ENCODE assay signal across 13 mouse cellular contexts in the genomic region with DNA sequence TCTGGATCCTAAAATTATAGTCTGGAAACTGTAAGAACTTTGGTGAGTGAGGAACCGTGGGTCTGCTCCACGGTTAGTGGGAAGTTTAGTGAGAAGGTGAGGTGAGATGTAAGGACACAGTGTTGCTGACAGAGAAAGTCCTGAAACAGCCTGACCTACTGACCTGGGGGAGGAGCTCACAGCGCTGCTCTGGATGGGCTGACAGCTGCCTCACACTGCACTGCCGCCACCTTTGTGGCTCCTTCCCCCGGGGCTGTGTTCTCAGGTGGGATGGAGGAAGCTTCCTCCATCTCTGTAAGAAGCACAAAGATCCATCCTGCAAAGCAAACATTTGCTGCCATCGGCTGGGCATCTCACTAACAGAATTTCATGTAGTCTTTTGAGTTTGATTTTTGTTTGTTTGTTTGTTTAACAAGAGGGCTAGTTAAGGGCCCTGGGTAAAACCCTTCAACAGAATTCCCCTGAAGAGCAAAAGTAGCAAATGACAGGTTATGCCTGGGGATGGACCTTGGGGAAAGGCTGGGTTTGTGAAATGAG. TPM values are rescaled to one million over a fixed set of nuclear protein-coding genes. Genes with fewer than 3 reads are reported as not detected.
DNase-seq lines count a peak whose midpoint lies in the region; ATAC-seq lines count a peak whose summit lies in the region.
"Had no signal": no experiment of that assay in that cellular context is flagged by ENCODE, and none has a peak within 500 bp of the region (broad histone marks: within the 10 kb centered on the region; RNA-seq: fewer than 3 reads in every experiment).

No protein-coding gene starts in this region.

- peaks cover 15% of the 10 kb centered on the region for H3K4me1 ChIP-seq in heart, embryonic 13.5 days
- H3K4me1 ChIP-seq in lung, embryonic 15.5 days, result peaks cover 16% of the 10 kb centered on the region
- peaks cover 26% of the 10 kb centered on the region for H3K4me1 ChIP-seq in embryonic facial prominence, embryonic 14.5 days (ENCODE audit: control insufficient read depth, insufficient read depth, low read length)
- H3K4me1 ChIP-seq in neural tube, embryonic 13.5 days (replicated peaks), result peaks cover 23% of the 10 kb centered on the region
- H3K4me1 ChIP-seq: liver, embryonic 13.5 days had no signal

- no peak for DNase-seq in heart, postnatal 36 days
- DNase-seq in lung, postnatal 10 days, result no peak
- no peak for DNase-seq in embryonic facial prominence, embryonic 14.5 days (ENCODE audit: low spot score)
- no peak for DNase-seq in gastrocnemius, postnatal 25 days
- no peak for DNase-seq in left cerebral cortex, adult 18-20 months (ENCODE audit: low spot score in 2 of 2)
- DNase-seq: liver, embryonic 13.5 days; right cerebral cortex, postnatal 14 days; thymus, postnatal 4 days had no signal

- no peak for ATAC-seq in heart, embryonic 13.5 days (ENCODE audit: extremely low read depth, insufficient number of reproducible peaks, low FRiP score, low TSS enrichment)
- no peak for ATAC-seq in lung, embryonic 15.5 days (ENCODE audit: borderline replicate concordance, extremely low read depth, low FRiP score, low TSS enrichment)
- ATAC-seq in embryonic facial prominence, embryonic 14.5 days (ENCODE audit: low read depth), result no peak
- ATAC-seq in neural tube, embryonic 13.5 days (ENCODE audit: low read depth), result no peak

- peak overlapping the region; percentile 61 for H3K4me2 ChIP-seq in heart, embryonic 13.5 days
- H3K4me2 ChIP-seq in lung, embryonic 15.5 days, result peak overlapping the region; percentile 43
- peak overlapping the region; percentile 51; the same call in 1 of the 2 replicates for H3K4me2 ChIP-seq in embryonic facial prominence, embryonic 14.5 days (ENCODE audit: low read depth, low read length)
- peak overlapping the region; percentile 44; the same call in 1 of the 2 replicates for H3K4me2 ChIP-seq in neural tube, embryonic 13.5 days
- H3K4me2 ChIP-seq: liver, embryonic 13.5 days had no signal

- peak overlapping the region; percentile 28; the same call in 1 of the 2 replicates for H3K4me3 ChIP-seq in heart, embryonic 13.5 days
- no peak overlapping the region for H3K4me3 ChIP-seq in lung, embryonic 15.5 days
- H3K4me3 ChIP-seq in embryonic facial prominence, embryonic 14.5 days (ENCODE audit: low read depth, low read length), result peak overlapping the region; percentile 23; the same call in 1 of the 2 replicates
- H3K4me3 ChIP-seq in neural tube, embryonic 13.5 days, result no peak overlapping the region
- H3K4me3 ChIP-seq: liver, embryonic 13.5 days had no signal

- H3K9ac ChIP-seq in heart, embryonic 13.5 days, result peak overlapping the region; percentile 56; the same call in 1 of the 2 replicates
- H3K9ac ChIP-seq in lung, embryonic 15.5 days, result no peak overlapping the region
- no peak overlapping the region for H3K9ac ChIP-seq in embryonic facial prominence, embryonic 14.5 days (ENCODE audit: low read depth, low read length)
- 0 out of 2 replicates have a peak overlapping the region, but pooled peaks have one; percentile 58 for H3K9ac ChIP-seq in neural tube, embryonic 13.5 days
- H3K9ac ChIP-seq: liver, embryonic 13.5 days had no signal

- peaks cover 10% of the 10 kb centered on the region; the same call in 1 of the 2 replicates for H3K27me3 ChIP-seq in heart, embryonic 13.5 days (replicated peaks)
- no peaks in the 10 kb centered on the region for H3K27me3 ChIP-seq in lung, embryonic 15.5 days
- no peaks in the 10 kb centered on the region for H3K27me3 ChIP-seq in embryonic facial prominence, embryonic 14.5 days (replicated peaks; ENCODE audit: control insufficient read depth, insufficient read depth, low read length)
- no peaks in the 10 kb centered on the region for H3K27me3 ChIP-seq in neural tube, embryonic 13.5 days
- H3K27me3 ChIP-seq: liver, embryonic 13.5 days had no signal

- intact Hi-C loops in heart, postnatal 36 days (cut with DNase I), result no loop called here

- H3K36me3 ChIP-seq in heart, embryonic 13.5 days, result no peaks in the 10 kb centered on the region
- H3K36me3 ChIP-seq in lung, embryonic 15.5 days, result no peaks in the 10 kb centered on the region
- no peaks in the 10 kb centered on the region for H3K36me3 ChIP-seq in embryonic facial prominence, embryonic 14.5 days (ENCODE audit: control insufficient read depth, insufficient read depth, low read length)
- no peaks in the 10 kb centered on the region for H3K36me3 ChIP-seq in neural tube, embryonic 13.5 days
- H3K36me3 ChIP-seq: liver, embryonic 13.5 days had no signal

- WGBS in heart, embryonic 13.5 days, result 12% methylated on average over 6 of the region's 6 CpGs
- 9% methylated on average over 6 of the region's 6 CpGs for WGBS in lung, embryonic 15.5 days
- 4% methylated on average over 6 of the region's 6 CpGs for WGBS in embryonic facial prominence, embryonic 14.5 days
- WGBS in neural tube, embryonic 13.5 days, result 17% methylated on average over 6 of the region's 6 CpGs

- H3K9me3 ChIP-seq in heart, embryonic 13.5 days, result no peaks in the 10 kb centered on the region
- no peaks in the 10 kb centered on the region for H3K9me3 ChIP-seq in lung, embryonic 15.5 days
- no peaks in the 10 kb centered on the region for H3K9me3 ChIP-seq in embryonic facial prominence, embryonic 14.5 days (ENCODE audit: control insufficient read depth, low read length)
- H3K9me3 ChIP-seq in neural tube, embryonic 13.5 days, result no peaks in the 10 kb centered on the region
- H3K9me3 ChIP-seq: liver, embryonic 13.5 days had no signal

- H3K27ac ChIP-seq in heart, embryonic 13.5 days (replicated peaks), result no peak overlapping the region
- H3K27ac ChIP-seq in lung, embryonic 15.5 days, result no peak overlapping the region; the same call in 1 of the 2 replicates
- H3K27ac ChIP-seq in embryonic facial prominence, embryonic 14.5 days (replicated peaks; ENCODE audit: low read depth, low read length), result peak overlapping the region; percentile 50; the same call in 1 of the 2 replicates
- H3K27ac ChIP-seq in neural tube, embryonic 13.5 days (replicated peaks), result no peak overlapping the region
- H3K27ac ChIP-seq: liver, embryonic 13.5 days had no signal

RNA-seq across cellular contexts. Expression of gene Cldn11, which starts 58.8 kb away (rescaled TPM):
- 4.8 and 7.3 TPM in 2 replicates for polyA plus RNA-seq in heart, embryonic 13.5 days (2015; fragmentation: Nextera tagmentation; extraction: Ambion mirVana)
- 1 to 10 TPM in 1 of 2 experiments, under 1 TPM in 1; 0.87 to 1.1 TPM for total RNA-seq in heart, postnatal 36 days (2021)
- 5.6 and 7.7 TPM in 2 replicates for polyA plus RNA-seq in lung, embryonic 15.5 days (2015; fragmentation: Nextera tagmentation; extraction: Ambion mirVana)
- 59.9 and 65.7 TPM in 2 replicates for polyA plus RNA-seq in embryonic facial prominence, embryonic 14.5 days (2014; fragmentation: Nextera tagmentation; extraction: Ambion mirVana)
- polyA plus RNA-seq in neural tube, embryonic 13.5 days (2015; fragmentation: Nextera tagmentation; extraction: Ambion mirVana), result 62.9 and 75.1 TPM in 2 replicates
- total RNA-seq in gastrocnemius, postnatal 25 days (2021), result under 1 TPM; 0.15 to 0.88 TPM
- 10 to 100 TPM; 49.0 to 68.5 TPM for total RNA-seq in left cerebral cortex, adult 18-20 months (2021)
- total RNA-seq: common myeloid progenitor, adult 5-6 weeks; granulocyte monocyte progenitor cell, adult 5-6 weeks had no signal

Comparison
In these comparisons a context has a peak if more than half of its experiments do, and no peak if none do; other contexts are left out.
1. H3K4me3 ChIP-seq: peak in heart, embryonic 13.5 days (single experiment) and embryonic facial prominence, embryonic 14.5 days (single experiment); none in lung, embryonic 15.5 days (single experiment) and neural tube, embryonic 13.5 days (single experiment).
2. H3K9ac ChIP-seq: peak in heart, embryonic 13.5 days (single experiment) and neural tube, embryonic 13.5 days (single experiment); none in lung, embryonic 15.5 days (single experiment) and embryonic facial prominence, embryonic 14.5 days (single experiment).
3. Peak in every context shown above with its lines, with median percentiles within 50 percentile points of each other: H3K4me2 ChIP-seq.